Mouse (Mus musculus): ENCODE measurements around the gene Plekhf1. TPM values are rescaled to one million over a fixed set of nuclear protein-coding genes. Genes with fewer than 3 reads are reported as not detected.

Gene Plekhf1
- polyA plus RNA-seq, 1 experiment from 2014 or later, result 4.8 TPM

- peak; percentile 38 for TF ChIP-seq CTCF (IDR thresholded peaks at IDR 0.05; ENCODE audit: low read depth)
- 88% methylated on average over 6 of the region's 6 CpGs for WGBS
- Histone ChIP-seq H3K9ac (ENCODE audit: low read depth, low read length) (no peak overlapping the region), H3K4me2 (ENCODE audit: low read length) (no peak overlapping the region), H3K9me3 (replicated peaks; ENCODE audit: low read length) (no peaks in the 10 kb centered on the region), H3K27ac (no peak overlapping the region), H3K36me3 (ENCODE audit: insufficient read depth, low read length) (no peaks in the 10 kb centered on the region), H3K4me1 (replicated peaks; ENCODE audit: insufficient read depth, low read length) (no peaks in the 10 kb centered on the region), H3K27me3 (ENCODE audit: insufficient read depth, low read length) (no peaks in the 10 kb centered on the region), H3K4me3 (replicated peaks; ENCODE audit: low read depth, low read length) (no peak overlapping the region)
- ATAC-seq (replicated peaks; ENCODE audit: low FRiP score, low read depth) (no peak), DNase-seq (ENCODE audit: low spot score) (no peak)
Measured at GRCm38 (mm10) chr7:38204314-38204713, 23.5 kb downstream of the Plekhf1 start.

- TF ChIP-seq CTCF (IDR thresholded peaks at IDR 0.05; ENCODE audit: low read depth), result no peak
- ATAC-seq (replicated peaks; ENCODE audit: low FRiP score, low read depth), result no peak
Measured at GRCm38 (mm10) chr7:38201290-38201658, 26.5 kb downstream of the Plekhf1 start.

GRCm38 (mm10) chr7:38200606-38201289 lies 27.1 kb downstream of the Plekhf1 start:
- WGBS, result 4% methylated on average over 28 of the region's 28 CpGs

More at GRCm38 (mm10) chr7:38201290-38201658, 26.5 kb downstream of the Plekhf1 start:
- 30% methylated on average over 3 of the region's 3 CpGs for WGBS
- no peaks in the 10 kb centered on the region for H3K9me3 ChIP-seq (replicated peaks; ENCODE audit: low read length)
- no peaks in the 10 kb centered on the region for H3K27me3 ChIP-seq (ENCODE audit: insufficient read depth, low read length)
- H3K9ac ChIP-seq (ENCODE audit: low read depth, low read length), result no peak overlapping the region
- no peak overlapping the region for H3K4me3 ChIP-seq (replicated peaks; ENCODE audit: low read depth, low read length)
- no peak for DNase-seq (ENCODE audit: low spot score)
- no peak overlapping the region for H3K4me2 ChIP-seq (ENCODE audit: low read length)
- no peak overlapping the region for H3K27ac ChIP-seq
- no peaks in the 10 kb centered on the region for H3K4me1 ChIP-seq (replicated peaks; ENCODE audit: insufficient read depth, low read length)
- no peaks in the 10 kb centered on the region for H3K36me3 ChIP-seq (ENCODE audit: insufficient read depth, low read length)

GRCm38 (mm10) chr7:38199907-38200605 lies 27.8 kb downstream of the Plekhf1 start:
- Histone ChIP-seq H3K4me2 (ENCODE audit: low read length) (peak overlapping the region; percentile 39), H3K36me3 (ENCODE audit: insufficient read depth, low read length) (no peaks in the 10 kb centered on the region), H3K27me3 (ENCODE audit: insufficient read depth, low read length) (no peaks in the 10 kb centered on the region), H3K9ac (ENCODE audit: low read depth, low read length) (no peak overlapping the region), H3K4me1 (replicated peaks; ENCODE audit: insufficient read depth, low read length) (no peaks in the 10 kb centered on the region), H3K27ac (no peak overlapping the region), H3K4me3 (replicated peaks; ENCODE audit: low read depth, low read length) (no peak overlapping the region), H3K9me3 (replicated peaks; ENCODE audit: low read length) (no peaks in the 10 kb centered on the region)
- DNase-seq (ENCODE audit: low spot score), result no peak
- 68% methylated on average over 8 of the region's 8 CpGs for WGBS
- no peak for TF ChIP-seq CTCF (IDR thresholded peaks at IDR 0.05; ENCODE audit: low read depth)
- ATAC-seq (replicated peaks; ENCODE audit: low FRiP score, low read depth), result no peak

More at GRCm38 (mm10) chr7:38200606-38201289, 27.1 kb downstream of the Plekhf1 start:
- Histone ChIP-seq H3K4me2 (ENCODE audit: low read length) (peak overlapping the region; percentile 39), H3K4me3 (replicated peaks; ENCODE audit: low read depth, low read length) (no peak overlapping the region), H3K27ac (no peak overlapping the region), H3K9ac (ENCODE audit: low read depth, low read length) (no peak overlapping the region), H3K9me3 (replicated peaks; ENCODE audit: low read length) (no peaks in the 10 kb centered on the region), H3K4me1 (replicated peaks; ENCODE audit: insufficient read depth, low read length) (no peaks in the 10 kb centered on the region), H3K36me3 (ENCODE audit: insufficient read depth, low read length) (no peaks in the 10 kb centered on the region), H3K27me3 (ENCODE audit: insufficient read depth, low read length) (no peaks in the 10 kb centered on the region)
- peak; percentile 100 for TF ChIP-seq CTCF (IDR thresholded peaks at IDR 0.05; ENCODE audit: low read depth)
- DNase-seq (ENCODE audit: low spot score) (peak; percentile 92), ATAC-seq (replicated peaks; ENCODE audit: low FRiP score, low read depth) (peak; percentile 85)

- Histone ChIP-seq H3K9ac (ENCODE audit: low read depth, low read length) (no peak overlapping the region), H3K27me3 (ENCODE audit: insufficient read depth, low read length) (no peaks in the 10 kb centered on the region), H3K36me3 (ENCODE audit: insufficient read depth, low read length) (no peaks in the 10 kb centered on the region), H3K4me2 (ENCODE audit: low read length) (no peak overlapping the region), H3K4me3 (replicated peaks; ENCODE audit: low read depth, low read length) (no peak overlapping the region), H3K4me1 (replicated peaks; ENCODE audit: insufficient read depth, low read length) (0 out of 2 replicates have a peak, but pooled peaks cover 3% of the 10 kb centered on the region), H3K27ac (no peak overlapping the region), H3K9me3 (replicated peaks; ENCODE audit: low read length) (no peaks in the 10 kb centered on the region)
- ATAC-seq (replicated peaks; ENCODE audit: low FRiP score, low read depth) (no peak), DNase-seq (ENCODE audit: low spot score) (no peak)
- 57% methylated on average over 10 of the region's 10 CpGs for WGBS
- peak; percentile 34; the same call in 1 of the 2 replicates for TF ChIP-seq CTCF (IDR thresholded peaks at IDR 0.05; ENCODE audit: low read depth)
Measured at GRCm38 (mm10) chr7:38191571-38191970, 36.2 kb downstream of the Plekhf1 start.

DNA sequence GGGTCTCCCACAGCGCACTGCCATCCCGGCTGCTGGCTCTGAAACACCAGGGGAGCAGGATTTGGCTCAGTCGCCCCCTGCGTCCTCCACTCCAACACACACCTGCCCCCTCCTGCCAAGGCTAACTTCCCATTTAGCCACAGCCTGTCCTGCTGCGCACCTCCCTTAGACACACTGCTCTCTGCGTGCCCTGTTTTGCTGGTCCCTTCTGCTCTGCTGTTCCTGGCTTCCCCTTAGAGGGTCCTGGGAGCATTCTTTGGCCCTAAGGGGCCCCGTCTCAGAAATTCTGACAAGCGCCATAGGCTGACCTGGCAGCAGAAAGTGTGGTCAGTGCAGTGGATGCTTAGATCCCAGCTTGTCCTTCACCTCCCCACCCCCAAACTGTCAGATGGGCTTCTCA lies 36.7 kb downstream of the Plekhf1 start:
- Histone ChIP-seq H3K4me2 (ENCODE audit: low read length) (no peak overlapping the region), H3K4me1 (replicated peaks; ENCODE audit: insufficient read depth, low read length) (0 out of 2 replicates have a peak, but pooled peaks cover 3% of the 10 kb centered on the region), H3K27me3 (ENCODE audit: insufficient read depth, low read length) (no peaks in the 10 kb centered on the region), H3K27ac (no peak overlapping the region), H3K36me3 (ENCODE audit: insufficient read depth, low read length) (no peaks in the 10 kb centered on the region), H3K9ac (ENCODE audit: low read depth, low read length) (no peak overlapping the region), H3K9me3 (replicated peaks; ENCODE audit: low read length) (no peaks in the 10 kb centered on the region), H3K4me3 (replicated peaks; ENCODE audit: low read depth, low read length) (no peak overlapping the region)
- no peak for DNase-seq (ENCODE audit: low spot score)
- ATAC-seq (replicated peaks; ENCODE audit: low FRiP score, low read depth), result no peak
- TF ChIP-seq CTCF (IDR thresholded peaks at IDR 0.05; ENCODE audit: low read depth), result no peak
- WGBS, result 89% methylated on average over 8 of the region's 8 CpGs

Data from kidney, postnatal 0 days (tissue).